Mouse (Mus musculus): ENCODE results near the gene Insm1. TPM values are rescaled to one million over a fixed set of nuclear protein-coding genes. Genes with fewer than 3 reads are reported as not detected.
A peak's percentile ranks its signal among the peaks of the same experiment; 100 is the strongest.

The Insm1 gene
- polyA plus RNA-seq, 1 experiment from 2014 or later, result 1.7 TPM

GRCm38 (mm10) chr2:146254387-146254786 is 32.7 kb downstream of the Insm1 start:
- H3K4me3 ChIP-seq (replicated peaks), result no peak overlapping the region
- no peak overlapping the region for H3K4me2 ChIP-seq (replicated peaks)
- no peaks in the 10 kb centered on the region for H3K27me3 ChIP-seq
- 77% methylated on average over 1 of the region's 1 CpGs for WGBS
- no peaks in the 10 kb centered on the region for H3K9me3 ChIP-seq (replicated peaks)
- H3K9ac ChIP-seq, result no peak overlapping the region
- no peak overlapping the region for H3K27ac ChIP-seq (replicated peaks)
- no peaks in the 10 kb centered on the region for H3K36me3 ChIP-seq
- ATAC-seq (ENCODE audit: insufficient number of reproducible peaks, low FRiP score, low TSS enrichment, low read depth), result no peak
- H3K4me1 ChIP-seq, result 0 out of 2 replicates have a peak, but pooled peaks cover 4% of the 10 kb centered on the region

- no peaks in the 10 kb centered on the region for H3K9me3 ChIP-seq (replicated peaks)
- H3K4me2 ChIP-seq (replicated peaks), result no peak overlapping the region
- H3K27ac ChIP-seq (replicated peaks), result no peak overlapping the region
- ATAC-seq (ENCODE audit: insufficient number of reproducible peaks, low FRiP score, low TSS enrichment, low read depth), result no peak
- no peak overlapping the region for H3K9ac ChIP-seq
- no peaks in the 10 kb centered on the region for H3K36me3 ChIP-seq
- no peak overlapping the region for H3K4me3 ChIP-seq (replicated peaks)
- no peaks in the 10 kb centered on the region for H3K27me3 ChIP-seq
- H3K4me1 ChIP-seq, result 0 out of 2 replicates have a peak, but pooled peaks cover 7% of the 10 kb centered on the region
These were observed 33.9 kb downstream of the Insm1 start for GRCm38 (mm10) chr2:146255636-146256035.

GRCm38 (mm10) chr2:146256321-146256875 is 34.7 kb downstream of the Insm1 start:
- H3K27me3 ChIP-seq, result no peaks in the 10 kb centered on the region
- H3K4me3 ChIP-seq (replicated peaks), result no peak overlapping the region
- ATAC-seq (ENCODE audit: insufficient number of reproducible peaks, low FRiP score, low TSS enrichment, low read depth), result no peak
- H3K27ac ChIP-seq (replicated peaks), result no peak overlapping the region
- 0 out of 2 replicates have a peak, but pooled peaks cover 7% of the 10 kb centered on the region for H3K4me1 ChIP-seq
- H3K9me3 ChIP-seq (replicated peaks), result no peaks in the 10 kb centered on the region
- WGBS, result 63% methylated on average over 3 of the region's 3 CpGs
- H3K4me2 ChIP-seq (replicated peaks), result no peak overlapping the region
- no peak overlapping the region for H3K9ac ChIP-seq
- H3K36me3 ChIP-seq, result no peaks in the 10 kb centered on the region

- Histone ChIP-seq H3K4me3 (replicated peaks) (no peak overlapping the region), H3K36me3 (no peaks in the 10 kb centered on the region), H3K4me2 (replicated peaks) (no peak overlapping the region), H3K9ac (no peak overlapping the region), H3K27ac (replicated peaks) (no peak overlapping the region), H3K9me3 (replicated peaks) (no peaks in the 10 kb centered on the region), H3K27me3 (no peaks in the 10 kb centered on the region), H3K4me1 (0 out of 2 replicates have a peak, but pooled peaks cover 7% of the 10 kb centered on the region)
- no peak for ATAC-seq (ENCODE audit: insufficient number of reproducible peaks, low FRiP score, low TSS enrichment, low read depth)
- WGBS, result 30% methylated on average over 3 of the region's 3 CpGs
These were observed 35.3 kb downstream of the Insm1 start for GRCm38 (mm10) chr2:146257037-146257436.

GRCm38 (mm10) chr2:146257609-146258008 is 35.9 kb downstream of the Insm1 start:
- peak; percentile 18; the same call in 1 of the 2 replicates for ATAC-seq (ENCODE audit: insufficient number of reproducible peaks, low FRiP score, low TSS enrichment, low read depth)
- Histone ChIP-seq H3K4me2 (replicated peaks) (no peak overlapping the region), H3K36me3 (no peaks in the 10 kb centered on the region), H3K9me3 (replicated peaks) (no peaks in the 10 kb centered on the region), H3K9ac (no peak overlapping the region), H3K27me3 (no peaks in the 10 kb centered on the region), H3K4me3 (replicated peaks) (no peak overlapping the region), H3K27ac (replicated peaks) (no peak overlapping the region), H3K4me1 (0 out of 2 replicates have a peak, but pooled peaks cover 7% of the 10 kb centered on the region)
- 81% methylated on average over 3 of the region's 3 CpGs for WGBS

GRCm38 (mm10) chr2:146258736-146259469 is 37.2 kb downstream of the Insm1 start:
- Histone ChIP-seq H3K27me3 (no peaks in the 10 kb centered on the region), H3K9me3 (replicated peaks) (no peaks in the 10 kb centered on the region), H3K27ac (replicated peaks) (no peak overlapping the region), H3K4me1 (0 out of 2 replicates have a peak, but pooled peaks cover 7% of the 10 kb centered on the region), H3K4me3 (replicated peaks) (no peak overlapping the region), H3K36me3 (no peaks in the 10 kb centered on the region), H3K9ac (no peak overlapping the region), H3K4me2 (replicated peaks) (no peak overlapping the region)
- 33% methylated on average over 10 of the region's 10 CpGs for WGBS
- ATAC-seq (ENCODE audit: insufficient number of reproducible peaks, low FRiP score, low TSS enrichment, low read depth), result no peak

GRCm38 (mm10) chr2:146259787-146260560 is 38.3 kb downstream of the Insm1 start:
- Histone ChIP-seq H3K9me3 (replicated peaks) (no peaks in the 10 kb centered on the region), H3K36me3 (no peaks in the 10 kb centered on the region), H3K4me2 (replicated peaks) (no peak overlapping the region), H3K4me1 (0 out of 2 replicates have a peak, but pooled peaks cover 7% of the 10 kb centered on the region), H3K4me3 (replicated peaks) (no peak overlapping the region), H3K9ac (no peak overlapping the region), H3K27ac (replicated peaks) (no peak overlapping the region), H3K27me3 (no peaks in the 10 kb centered on the region)
- no peak for ATAC-seq (ENCODE audit: insufficient number of reproducible peaks, low FRiP score, low TSS enrichment, low read depth)
- WGBS, result 38% methylated on average over 18 of the region's 18 CpGs

- H3K4me2 ChIP-seq (replicated peaks), result no peak overlapping the region
- H3K27me3 ChIP-seq, result no peaks in the 10 kb centered on the region
- 0 out of 2 replicates have a peak, but pooled peaks cover 7% of the 10 kb centered on the region for H3K4me1 ChIP-seq
- H3K27ac ChIP-seq (replicated peaks), result no peak overlapping the region
- ATAC-seq (ENCODE audit: insufficient number of reproducible peaks, low FRiP score, low TSS enrichment, low read depth), result no peak
- no peak overlapping the region for H3K9ac ChIP-seq
- no peaks in the 10 kb centered on the region for H3K36me3 ChIP-seq
- no peak overlapping the region for H3K4me3 ChIP-seq (replicated peaks)
- WGBS, result 69% methylated on average over 4 of the region's 4 CpGs
- no peaks in the 10 kb centered on the region for H3K9me3 ChIP-seq (replicated peaks)
These were observed 39.4 kb downstream of the Insm1 start for GRCm38 (mm10) chr2:146261146-146261545.

GRCm38 (mm10) chr2:146262215-146262614 is 40.5 kb downstream of the Insm1 start:
- WGBS, result 43% methylated on average over 10 of the region's 10 CpGs
- Histone ChIP-seq H3K9ac (no peak overlapping the region), H3K36me3 (no peaks in the 10 kb centered on the region), H3K4me1 (0 out of 2 replicates have a peak, but pooled peaks cover 3% of the 10 kb centered on the region), H3K27ac (replicated peaks) (no peak overlapping the region), H3K4me2 (replicated peaks) (no peak overlapping the region), H3K4me3 (replicated peaks) (no peak overlapping the region), H3K27me3 (no peaks in the 10 kb centered on the region), H3K9me3 (replicated peaks) (no peaks in the 10 kb centered on the region)
- ATAC-seq (ENCODE audit: insufficient number of reproducible peaks, low FRiP score, low TSS enrichment, low read depth), result no peak

- H3K4me2 ChIP-seq (replicated peaks), result no peak overlapping the region
- no peaks in the 10 kb centered on the region for H3K36me3 ChIP-seq
- 0 out of 2 replicates have a peak, but pooled peaks cover 3% of the 10 kb centered on the region for H3K4me1 ChIP-seq
- H3K9ac ChIP-seq, result no peak overlapping the region
- no peaks in the 10 kb centered on the region for H3K27me3 ChIP-seq
- no peak overlapping the region for H3K27ac ChIP-seq (replicated peaks)
- no peaks in the 10 kb centered on the region for H3K9me3 ChIP-seq (replicated peaks)
- ATAC-seq (ENCODE audit: insufficient number of reproducible peaks, low FRiP score, low TSS enrichment, low read depth), result no peak
- no peak overlapping the region for H3K4me3 ChIP-seq (replicated peaks)
These were observed 41.2 kb downstream of the Insm1 start for GRCm38 (mm10) chr2:146262966-146263365.

- Histone ChIP-seq H3K27me3 (no peaks in the 10 kb centered on the region), H3K9me3 (replicated peaks) (no peaks in the 10 kb centered on the region), H3K27ac (replicated peaks) (no peak overlapping the region), H3K36me3 (no peaks in the 10 kb centered on the region), H3K4me3 (replicated peaks) (no peak overlapping the region), H3K4me2 (replicated peaks) (no peak overlapping the region), H3K9ac (no peak overlapping the region), H3K4me1 (0 out of 2 replicates have a peak, but pooled peaks cover 3% of the 10 kb centered on the region)
- 67% methylated on average over 4 of the region's 4 CpGs for WGBS
- ATAC-seq (ENCODE audit: insufficient number of reproducible peaks, low FRiP score, low TSS enrichment, low read depth), result no peak
These were observed 43.3 kb downstream of the Insm1 start for GRCm38 (mm10) chr2:146265045-146265444.

Data from embryonic facial prominence, embryonic 15.5 days (tissue).